Mouse (Mus musculus) megakaryocyte progenitor cell, adult 5-6 weeks (primary cell): ENCODE measurements around the gene 1700025G04Rik. TPM values are rescaled to one million over a fixed set of nuclear protein-coding genes. Genes with fewer than 3 reads are reported as not detected.
A peak's percentile ranks its signal among the peaks of the same experiment; 100 is the strongest.

Source experiments
- ATAC-seq: replicated peaks from 2 replicates; pipeline ENCODE4 v1.8.0; 2016; ENCODE audit warnings: mild to moderate bottlenecking, moderate TSS enrichment, inconsistent platforms; ENCODE audit not compliant: poor library complexity
- total RNA-seq, 2 experiments: library from RNA; stranded (forward) in 1 of 2; stranded (reverse) in 1 of 2; fragments of 157-497, 149-512 nt in 1 of 2; fragments of 200-1000 nt in 1 of 2; gene quantifications; 2 replicates each; pipeline versions ENCODE4 v1.2.3 to v1.2.4; 2015 to 2017

1700025G04Rik gene
- total RNA-seq, 2 experiments from 2014 or later = 9.7 to 15.5 TPM

GRCm38 (mm10) chr1:151998721-151999206 lies 91.2 kb downstream of the 1700025G04Rik start:
- peak; percentile 45 for ATAC-seq

- peak; percentile 43 for ATAC-seq
These were observed 92.3 kb downstream of the 1700025G04Rik start for GRCm38 (mm10) chr1:151997591-151997990.

GRCm38 (mm10) chr1:151995948-151996697 lies 93.8 kb downstream of the 1700025G04Rik start:
- peak; percentile 35; the same call in 1 of the 2 replicates for ATAC-seq

- ATAC-seq = no peak
These were observed 95.7 kb downstream of the 1700025G04Rik start for GRCm38 (mm10) chr1:151994271-151994670.

- ATAC-seq = no peak
These were observed 98.4 kb downstream of the 1700025G04Rik start for GRCm38 (mm10) chr1:151991505-151991904.

GRCm38 (mm10) chr1:151990615-151991014 lies 99.3 kb downstream of the 1700025G04Rik start:
- ATAC-seq = no peak

GRCm38 (mm10) chr1:151988713-151989112 lies 101.2 kb downstream of the 1700025G04Rik start:
- no peak for ATAC-seq

- ATAC-seq = no peak
These were observed 101.9 kb downstream of the 1700025G04Rik start for GRCm38 (mm10) chr1:151988066-151988465.

- no peak for ATAC-seq
These were observed 103.7 kb downstream of the 1700025G04Rik start for GRCm38 (mm10) chr1:151986024-151986778.

GRCm38 (mm10) chr1:151985056-151985455 lies 104.9 kb downstream of the 1700025G04Rik start:
- no peak for ATAC-seq

GRCm38 (mm10) chr1:151983991-151984390 lies 105.9 kb downstream of the 1700025G04Rik start:
- 0 out of 2 replicates have a peak, but pooled peaks have one; percentile 20 for ATAC-seq

- ATAC-seq = 0 out of 2 replicates have a peak, but pooled peaks have one; percentile 5
These were observed 109.4 kb downstream of the 1700025G04Rik start for GRCm38 (mm10) chr1:151980498-151980897.

- ATAC-seq = peak; percentile 49
These were observed 110.0 kb downstream of the 1700025G04Rik start for GRCm38 (mm10) chr1:151979803-151980456.

- no peak for ATAC-seq
These were observed 111.2 kb downstream of the 1700025G04Rik start for GRCm38 (mm10) chr1:151978751-151979150.

- ATAC-seq = no peak
These were observed 112.3 kb downstream of the 1700025G04Rik start for GRCm38 (mm10) chr1:151977596-151977995.

GRCm38 (mm10) chr1:151976850-151977249 lies 113.1 kb downstream of the 1700025G04Rik start:
- ATAC-seq = peak; percentile 52

GRCm38 (mm10) chr1:151975418-151976379 lies 114.2 kb downstream of the 1700025G04Rik start:
- no peak for ATAC-seq

- ATAC-seq = no peak
These were observed 115.0 kb downstream of the 1700025G04Rik start for GRCm38 (mm10) chr1:151974887-151975286.

- ATAC-seq = no peak
These were observed 115.5 kb downstream of the 1700025G04Rik start for GRCm38 (mm10) chr1:151974424-151974823.
